Mouse (Mus musculus) forebrain, embryonic 16.5 days (tissue): ENCODE results near the gene Sertad3. TPM values are rescaled to one million over a fixed set of nuclear protein-coding genes. Genes with fewer than 3 reads are reported as not detected.

Experiments
- ATAC-seq: fragments of 200-750 bp; cut with Nextera tagmentation; 2 replicates; pipeline ENCODE4 v1.8.0; 2017; ENCODE audit warnings: mild to moderate bottlenecking, moderate library complexity
- H3K27ac ChIP-seq: fragments of 300-500 bp; sonication (generic); 2 replicates; pipeline ENCODE4 v1.5.1; 2014; ENCODE audit warnings: low read length, control low read depth
- H3K27me3 ChIP-seq: fragments of 300-500 bp; sonication (generic); replicated peaks from 2 replicates; pipeline ENCODE4 v1.6.1; 2014; ENCODE audit warnings: low read length; ENCODE audit not compliant: control insufficient read depth, insufficient read depth
- H3K36me3 ChIP-seq: fragments of 300-500 bp; sonication (generic); 2 replicates; pipeline ENCODE4 v1.6.1; 2014; ENCODE audit not compliant: control insufficient read depth, insufficient read depth
- H3K4me1 ChIP-seq: fragments of 300-500 bp; sonication (generic); replicated peaks from 2 replicates; pipeline ENCODE4 v1.6.1; 2014; ENCODE audit warnings: low read length; ENCODE audit not compliant: control insufficient read depth, insufficient read depth
- H3K4me2 ChIP-seq: fragments of 300-500 bp; sonication (generic); 2 replicates; pipeline ENCODE4 v1.6.1; 2014; ENCODE audit warnings: mild to moderate bottlenecking, low read length, control low read depth
- H3K4me3 ChIP-seq: fragments of 300-500 bp; sonication (generic); replicated peaks from 2 replicates; pipeline ENCODE4 v1.5.1; 2014; ENCODE audit warnings: mild to moderate bottlenecking, low read length, control low read depth
- H3K9ac ChIP-seq: fragments of 300-500 bp; sonication (generic); replicated peaks from 2 replicates; pipeline ENCODE4 v1.6.1; 2014; ENCODE audit warnings: low read depth, low read length, control low read depth
- H3K9me3 ChIP-seq: fragments of 300-500 bp; sonication (generic); 2 replicates; pipeline ENCODE4 v1.6.1; 2016; ENCODE audit warnings: low read length; ENCODE audit not compliant: control insufficient read depth
- WGBS: fragments of 180-500 bp; shearing (Covaris S2); extraction: QIAGEN DNeasy Blood & Tissue Kit; methylation state at CpG from one replicate; pipeline ENCODE4 v1.1.7; 2014; 5-methylcytosine and 5-hydroxymethylcytosine counted together
- polyA plus RNA-seq: library from polyadenylated mRNA; unstranded; fragments of >200 nt; fragmentation: Nextera tagmentation; extraction: Ambion mirVana; gene quantifications from 2 replicates; pipeline ENCODE4 v1.2.1, GENCODE M21; 2015

Sertad3 gene
- polyA plus RNA-seq, 1 experiment from 2014 or later: 11.6 TPM

DNA sequence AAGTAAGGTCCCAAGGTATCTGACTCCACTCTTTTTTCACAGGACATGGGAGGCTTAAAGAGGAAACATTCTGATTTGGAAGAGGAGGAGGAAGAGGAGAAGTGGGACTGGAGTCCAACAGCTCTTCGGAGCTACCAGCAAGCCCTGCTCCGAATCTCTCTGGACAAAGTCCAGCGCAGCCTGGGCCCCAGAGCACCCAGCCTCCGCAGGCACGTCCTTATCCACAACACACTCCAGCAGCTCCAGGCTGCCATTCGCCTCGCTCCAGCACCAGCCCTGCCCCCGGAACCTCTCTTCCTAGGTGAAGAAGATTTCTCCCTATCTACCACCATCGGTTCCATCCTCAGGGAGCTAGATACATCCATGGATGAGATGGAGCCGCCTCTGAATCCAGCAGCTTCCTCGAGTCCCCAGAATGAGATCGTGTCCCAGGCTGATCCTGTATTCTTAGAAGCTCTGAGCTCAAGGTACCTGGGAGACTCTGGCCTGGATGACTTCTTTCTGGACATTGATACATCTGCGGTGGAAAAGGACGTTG, 2.6 kb downstream of the Sertad3 start:
- Histone ChIP-seq H3K4me2 (no peak overlapping the region), H3K9me3 (no peaks in the 10 kb centered on the region), H3K4me1 (peaks cover 11% of the 10 kb centered on the region), H3K36me3 (no peaks in the 10 kb centered on the region), H3K27me3 (no peaks in the 10 kb centered on the region), H3K4me3 (no peak overlapping the region), H3K9ac (no peak overlapping the region), H3K27ac (no peak overlapping the region)
- ATAC-seq: no peak
- WGBS: 96% methylated on average over 14 of the region's 14 CpGs

DNA sequence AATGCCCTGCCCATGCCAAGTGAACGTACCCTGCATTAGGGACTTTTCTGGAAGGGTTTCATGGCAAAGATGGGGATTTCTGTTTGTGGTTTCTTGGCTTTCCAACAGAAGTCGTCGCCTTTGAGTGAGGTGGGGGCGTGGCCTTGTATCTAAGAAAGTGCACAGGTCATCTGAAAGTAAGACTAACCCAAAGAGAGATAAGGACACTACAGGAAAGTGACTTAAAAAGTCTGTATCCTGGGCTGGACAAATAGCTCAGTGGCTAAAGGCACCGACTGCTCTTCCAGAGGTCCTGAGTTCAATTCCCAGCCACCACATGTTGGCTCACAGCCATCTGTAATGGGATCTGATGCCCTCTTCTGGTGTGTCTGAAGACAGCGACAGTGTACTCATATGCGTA, 5.0 kb downstream of the Sertad3 start:
- H3K4me1 ChIP-seq: peaks cover 7% of the 10 kb centered on the region
- H3K4me2 ChIP-seq: no peak overlapping the region
- ATAC-seq: no peak
- H3K4me3 ChIP-seq: no peak overlapping the region
- no peaks in the 10 kb centered on the region for H3K36me3 ChIP-seq
- H3K27me3 ChIP-seq: no peaks in the 10 kb centered on the region
- H3K9ac ChIP-seq: no peak overlapping the region
- H3K27ac ChIP-seq: no peak overlapping the region
- 80% methylated on average over 7 of the region's 7 CpGs for WGBS
- no peaks in the 10 kb centered on the region for H3K9me3 ChIP-seq

DNA sequence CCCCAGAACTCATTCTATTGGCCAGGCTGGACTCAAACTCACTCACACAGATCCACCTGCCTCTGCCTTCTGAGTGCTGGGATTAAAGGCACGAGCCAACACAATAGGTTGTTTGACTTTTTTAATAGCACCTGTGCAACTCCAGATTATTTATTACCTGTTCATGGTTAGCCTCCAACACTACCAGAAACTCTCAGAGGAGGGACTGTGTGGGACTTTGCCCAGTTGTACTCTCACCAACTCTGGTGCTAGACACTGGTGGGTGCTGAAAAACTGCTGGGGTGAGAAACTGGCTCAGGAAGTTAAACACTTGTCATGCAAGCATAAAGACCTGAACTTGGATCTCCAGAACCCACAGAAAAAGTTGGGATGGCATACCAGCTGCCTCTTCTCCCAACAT, 6.2 kb downstream of the Sertad3 start:
- H3K4me1 ChIP-seq: peaks cover 7% of the 10 kb centered on the region
- no peak overlapping the region for H3K27ac ChIP-seq
- no peak overlapping the region for H3K4me3 ChIP-seq
- no peaks in the 10 kb centered on the region for H3K36me3 ChIP-seq
- no peak overlapping the region for H3K4me2 ChIP-seq
- no peaks in the 10 kb centered on the region for H3K9me3 ChIP-seq
- no peaks in the 10 kb centered on the region for H3K27me3 ChIP-seq
- no peak overlapping the region for H3K9ac ChIP-seq
- whole genome bisulfite sequencing: 67% methylated on average over 1 of the region's 1 CpGs
- ATAC-seq: no peak

DNA sequence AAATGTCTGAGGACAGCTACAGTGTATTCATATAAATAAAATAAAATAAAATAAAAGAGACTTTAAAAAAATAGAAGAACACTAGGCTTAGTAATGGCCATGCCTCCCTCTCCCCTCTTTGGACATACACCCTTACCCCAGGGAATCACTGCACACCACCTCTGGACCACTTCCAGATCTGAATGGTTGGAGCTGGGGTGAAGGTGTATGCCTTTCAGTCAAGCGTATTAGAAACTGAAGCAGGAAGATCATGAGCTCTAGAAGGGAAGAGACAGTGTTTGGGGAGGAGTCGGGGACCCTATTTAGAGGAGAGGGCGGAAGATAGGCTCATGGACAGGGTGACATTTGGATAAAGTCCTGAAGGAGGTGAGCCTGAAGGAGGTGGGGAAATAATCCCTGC, 6.9 kb downstream of the Sertad3 start:
- H3K36me3 ChIP-seq: no peaks in the 10 kb centered on the region
- no peaks in the 10 kb centered on the region for H3K27me3 ChIP-seq
- H3K9me3 ChIP-seq: no peaks in the 10 kb centered on the region
- H3K9ac ChIP-seq: no peak overlapping the region
- WGBS: 71% methylated on average over 3 of the region's 3 CpGs
- H3K4me3 ChIP-seq: no peak overlapping the region
- H3K4me2 ChIP-seq: no peak overlapping the region
- no peak for ATAC-seq
- H3K27ac ChIP-seq: no peak overlapping the region
- peaks cover 5% of the 10 kb centered on the region for H3K4me1 ChIP-seq

DNA sequence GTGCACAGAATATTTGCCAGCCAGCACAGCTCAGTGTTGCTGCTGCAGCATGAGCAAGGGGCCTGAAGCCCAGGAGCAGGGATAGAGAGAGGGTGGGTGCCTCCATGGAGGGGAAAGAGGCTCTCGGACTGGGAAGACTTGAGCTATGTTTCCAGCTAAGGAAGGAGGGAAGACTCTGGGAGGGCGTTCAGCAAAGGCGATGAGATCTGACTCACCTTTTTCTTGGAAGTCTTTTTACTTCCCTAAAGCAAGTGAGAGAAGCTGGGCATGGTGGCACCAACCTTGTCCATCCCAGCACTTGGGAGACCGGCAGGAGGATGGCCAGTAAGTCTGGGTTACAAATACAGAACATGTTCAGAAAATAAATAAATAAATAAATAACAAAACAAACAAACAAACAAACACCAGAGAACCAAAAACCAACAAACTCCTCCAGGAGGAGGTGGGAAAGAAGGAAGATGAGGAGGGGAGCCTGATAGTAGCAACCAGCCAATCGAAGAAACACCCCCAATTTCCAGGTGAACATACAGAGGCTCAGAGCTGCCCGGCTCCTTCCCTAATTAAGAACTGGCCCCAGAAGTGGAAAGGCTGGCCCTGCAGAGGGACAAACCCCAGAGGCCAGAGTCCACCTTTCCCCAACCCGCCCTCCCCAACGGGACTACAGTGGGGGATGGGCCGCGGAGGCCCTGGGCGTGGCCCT, 7.5 kb downstream of the Sertad3 start:
- 15% methylated on average over 10 of the region's 11 CpGs for WGBS
- Histone ChIP-seq H3K4me1 (peaks cover 5% of the 10 kb centered on the region), H3K36me3 (no peaks in the 10 kb centered on the region), H3K4me3 (peak overlapping the region; percentile 37), H3K4me2 (peak overlapping the region; percentile 51), H3K27me3 (no peaks in the 10 kb centered on the region), H3K9me3 (no peaks in the 10 kb centered on the region), H3K27ac (no peak overlapping the region), H3K9ac (peak overlapping the region; percentile 49)
- no peak for ATAC-seq

DNA sequence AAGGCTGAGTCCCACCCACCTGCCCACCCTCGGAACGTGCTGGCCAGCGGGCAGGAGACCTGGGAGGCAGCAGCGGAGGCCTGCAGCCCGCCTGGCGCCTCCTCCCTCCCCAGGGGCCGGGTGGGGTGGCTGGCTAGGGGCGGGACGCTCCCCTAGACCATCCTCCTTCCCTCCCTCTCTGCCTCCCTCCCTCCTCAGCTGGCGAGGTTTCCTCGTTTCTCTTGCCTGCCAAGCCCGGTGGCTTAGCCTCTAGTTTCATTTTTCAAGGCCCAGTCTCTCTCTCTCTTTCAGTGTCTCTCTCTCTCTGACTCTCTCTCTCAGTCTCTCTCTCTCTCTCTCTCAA, 8.0 kb downstream of the Sertad3 start:
- H3K9ac ChIP-seq: peak overlapping the region; percentile 49
- H3K4me1 ChIP-seq: peaks cover 9% of the 10 kb centered on the region
- H3K4me2 ChIP-seq: peak overlapping the region; percentile 51
- H3K36me3 ChIP-seq: no peaks in the 10 kb centered on the region
- no peaks in the 10 kb centered on the region for H3K9me3 ChIP-seq
- peak overlapping the region; percentile 37 for H3K4me3 ChIP-seq
- WGBS: 0% methylated on average over 10 of the region's 12 CpGs
- peak; percentile 70 for ATAC-seq
- no peaks in the 10 kb centered on the region for H3K27me3 ChIP-seq
- no peak overlapping the region for H3K27ac ChIP-seq

DNA sequence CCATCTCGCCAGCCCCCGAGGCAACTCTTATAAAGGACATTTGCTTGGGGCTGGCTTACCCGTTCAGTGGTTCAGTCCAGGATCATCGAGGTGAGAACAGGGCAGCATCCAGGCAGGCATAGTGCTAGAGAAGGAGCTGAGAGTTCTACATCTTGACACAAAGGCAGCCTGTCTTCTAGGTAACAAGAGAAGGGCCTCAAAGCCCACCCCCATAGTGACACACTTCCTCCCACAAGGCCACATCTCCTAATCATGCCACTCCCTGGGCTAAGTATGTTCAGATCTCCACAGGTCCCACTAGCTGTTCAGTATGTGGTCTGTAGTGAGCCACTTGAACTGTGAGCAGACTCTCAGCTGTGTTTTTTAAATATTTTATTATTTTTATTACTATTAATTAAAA, 10.3 kb downstream of the Sertad3 start:
- no peaks in the 10 kb centered on the region for H3K9me3 ChIP-seq
- no peaks in the 10 kb centered on the region for H3K36me3 ChIP-seq
- H3K4me3 ChIP-seq: no peak overlapping the region
- no peak overlapping the region for H3K9ac ChIP-seq
- no peaks in the 10 kb centered on the region for H3K27me3 ChIP-seq
- no peak for ATAC-seq
- no peak overlapping the region for H3K4me2 ChIP-seq
- peaks cover 9% of the 10 kb centered on the region for H3K4me1 ChIP-seq
- H3K27ac ChIP-seq: no peak overlapping the region
- WGBS: 82% methylated on average over 4 of the region's 4 CpGs

DNA sequence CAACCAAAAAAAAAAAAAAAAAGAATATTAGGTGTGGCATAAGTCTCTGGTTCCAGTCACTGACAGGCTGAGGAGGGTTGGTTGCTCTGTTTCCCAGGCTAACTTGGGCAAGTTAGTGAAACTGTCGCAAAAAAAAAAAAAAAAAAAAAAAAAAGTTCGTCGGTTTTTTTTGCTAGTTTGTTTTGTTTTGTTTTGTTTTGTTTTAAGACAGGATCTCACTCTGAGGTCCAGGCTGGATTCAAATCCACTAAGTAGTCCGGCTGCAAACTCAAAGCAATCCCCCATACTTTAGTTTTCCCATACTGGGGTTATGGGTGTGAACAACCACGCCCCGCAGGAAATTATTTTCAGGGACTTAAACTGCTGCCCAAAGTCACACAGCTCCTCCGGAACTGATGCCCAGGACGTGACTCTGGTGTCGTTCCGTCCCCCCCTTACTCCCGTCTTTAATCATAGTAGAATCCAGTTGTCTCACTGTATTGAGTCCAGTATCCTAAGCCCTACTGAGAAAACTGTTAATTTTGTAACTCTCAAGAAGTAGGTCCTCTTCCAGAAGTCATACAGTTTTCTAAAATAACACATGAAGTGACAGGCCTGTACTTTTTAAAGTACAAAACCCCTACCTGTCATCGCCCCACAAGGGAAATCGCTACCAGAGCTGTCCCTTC, 12.7 kb downstream of the Sertad3 start:
- ATAC-seq: peak; percentile 11
- Histone ChIP-seq H3K36me3 (no peaks in the 10 kb centered on the region), H3K9ac (0 out of 2 replicates have a peak overlapping the region, but pooled peaks have one; percentile 28), H3K27me3 (no peaks in the 10 kb centered on the region), H3K27ac (no peak overlapping the region), H3K4me2 (peak overlapping the region; percentile 63), H3K4me1 (peaks cover 16% of the 10 kb centered on the region), H3K4me3 (peak overlapping the region; percentile 68), H3K9me3 (no peaks in the 10 kb centered on the region)
- WGBS: 5% methylated on average over 13 of the region's 13 CpGs

DNA sequence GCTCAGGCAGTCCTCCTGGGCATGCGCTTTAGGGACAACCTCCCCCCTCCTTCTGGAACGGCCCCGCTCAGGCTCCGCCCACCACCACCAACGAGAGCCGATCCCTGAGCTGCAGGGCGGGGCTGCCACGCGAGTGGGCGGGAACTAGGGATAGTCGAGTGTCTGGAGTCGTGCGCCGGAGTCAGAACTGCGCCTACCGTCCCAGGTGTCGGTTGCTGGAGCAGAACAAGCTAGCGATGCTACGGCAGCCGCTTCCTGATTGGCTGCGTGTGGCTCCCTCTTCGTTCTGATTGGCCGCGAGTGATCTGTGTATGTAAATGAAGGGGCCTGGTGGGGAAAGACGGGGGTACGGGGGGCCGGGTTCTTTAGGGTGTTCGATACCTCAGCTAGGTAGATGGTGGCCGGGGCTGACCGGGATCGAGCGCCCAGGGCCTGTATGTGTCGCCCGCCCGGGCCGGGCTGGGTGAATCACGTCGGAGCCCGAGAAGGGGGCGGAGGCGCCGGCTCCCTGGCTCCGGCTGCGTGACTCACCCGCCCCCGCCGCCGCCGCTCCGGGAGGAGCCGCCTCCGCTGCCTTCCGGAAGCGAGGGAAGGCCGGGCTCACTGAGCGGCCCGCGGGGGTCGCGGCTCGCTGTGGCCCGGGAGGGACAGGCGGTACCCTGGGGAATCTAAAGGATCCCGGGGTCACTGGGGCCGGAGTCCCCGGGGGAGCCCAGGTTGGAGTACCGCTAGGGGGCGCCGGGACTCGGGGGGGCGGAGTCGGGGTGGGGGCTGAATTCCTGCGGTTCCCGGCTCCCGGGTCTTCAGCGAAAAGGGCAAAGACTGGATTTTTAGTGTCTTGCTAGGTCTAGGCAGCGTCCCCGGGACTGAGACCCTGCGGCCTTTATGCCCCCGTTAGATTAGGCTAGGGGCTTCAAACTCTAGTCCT, 13.5 kb downstream of the Sertad3 start, which contains the start of gene Sertad1:
TSS of gene Sertad1 (plus strand) at position 141 of the 928 bp plus-strand sequence.
- H3K9ac ChIP-seq: peak within 1 kb of the TSS; percentile 78
- no peaks in the 10 kb centered on the region for H3K9me3 ChIP-seq
- peaks cover 12% of the 10 kb centered on the region for H3K4me1 ChIP-seq
- peak; percentile 98 for ATAC-seq
- peak within 1 kb of the TSS; percentile 63 for H3K4me2 ChIP-seq
- peak within 1 kb of the TSS; percentile 86 for H3K27ac ChIP-seq
- no peaks in the 10 kb centered on the region for H3K36me3 ChIP-seq
- WGBS: under 1% methylated on average over 68 of the region's 80 CpGs
- peak within 1 kb of the TSS; percentile 68 for H3K4me3 ChIP-seq
- no peaks in the 10 kb centered on the region for H3K27me3 ChIP-seq
